Mouse (Mus musculus) CH12.LX (cell line): ENCODE measurements at regions not wholly inside any gene's neighbourhood (a gene's known extent, or its start where the extent isn't known, plus 50 kb on each side); places are given as distances from the start of the nearest gene placed in this dataset.

Source experiments
- DNase-seq: peaks from one replicate; pipeline ENCODE4 v3.0.0-alpha.2; 2013; ENCODE audit errors: extremely low read depth
- H3K27ac ChIP-seq: 2 replicates; pipeline ENCODE4 v1.5.1; 2012; ENCODE audit warnings: low read depth, mild to moderate bottlenecking, control low read depth, moderate library complexity; ENCODE audit not compliant: insufficient read depth
- H3K27me3 ChIP-seq: replicated peaks from 2 replicates; pipeline ENCODE3; 2012; ENCODE audit warnings: inconsistent platforms
- H3K36me3 ChIP-seq, 2 experiments: replicated peaks in 1 of 2; 2 replicates each; pipeline versions ENCODE3 to v1.6.1; 2012; ENCODE audit warnings: inconsistent platforms in 1 of 2, low read length in 1 of 2, mild to moderate bottlenecking in 1 of 2, mixed read lengths in 1 of 2, moderate library complexity in 1 of 2; ENCODE audit not compliant: control insufficient read depth in 1 of 2, insufficient read depth in 1 of 2
- H3K4me1 ChIP-seq, 2 experiments: 2 replicates each; pipeline ENCODE4 v1.6.1; 2012; ENCODE audit warnings: inconsistent platforms in 1 of 2, moderate library complexity in 1 of 2; ENCODE audit not compliant: insufficient read depth in 2 of 2, control insufficient read depth in 1 of 2
- H3K4me2 ChIP-seq: 2 replicates; pipeline ENCODE4 v1.6.1; 2012; ENCODE audit warnings: low read depth, mild to moderate bottlenecking, control low read depth; ENCODE audit not compliant: poor library complexity, insufficient read depth, severe bottlenecking
- H3K4me3 ChIP-seq, 3 experiments: fragments of 150-350 bp in 1 of 3; sonication (generic) in 1 of 3; replicated peaks in 1 of 3; 2 replicates each; pipeline versions ENCODE3 to v1.5.1; 2011 to 2012; ENCODE audit warnings: low read depth in 2 of 3, low read length in 2 of 3, mild to moderate bottlenecking in 2 of 3, moderate library complexity in 2 of 3, control low read depth in 1 of 3, improper control_type of control experiment in 1 of 3, inconsistent platforms in 1 of 3, mixed read lengths in 1 of 3; ENCODE audit not compliant: poor library complexity in 1 of 3
- H3K79me2 ChIP-seq: replicated peaks from 2 replicates; pipeline ENCODE4 v1.6.1; 2012; ENCODE audit warnings: mild to moderate bottlenecking, moderate library complexity; ENCODE audit not compliant: control insufficient read depth, poor library complexity, insufficient read depth, severe bottlenecking; ENCODE audit errors: extremely low read depth
- H3K9ac ChIP-seq: 2 replicates; pipeline ENCODE4 v1.6.1; 2012; ENCODE audit warnings: low read depth, mild to moderate bottlenecking, control low read depth, moderate library complexity; ENCODE audit not compliant: insufficient read depth
- H3K9me3 ChIP-seq: replicated peaks from 2 replicates; pipeline ENCODE3; 2012; ENCODE audit warnings: low read length, inconsistent platforms, mixed read lengths
- BHLHE40 ChIP-seq: IDR thresholded peaks from 2 replicates; pipeline ENCODE4 v1.6.1; 2011; ENCODE audit warnings: mild to moderate bottlenecking, low read depth, low read length, improper control_type of control experiment
- CTCF ChIP-seq, 2 experiments: IDR thresholded peaks in 1 of 2; conservative IDR thresholded peaks in 1 of 2; 2 replicates each; pipeline ENCODE4 v1.5.1; 2011 to 2012; ENCODE audit warnings: low read depth in 2 of 2, low read length in 2 of 2, improper control_type of control experiment in 1 of 2, inconsistent platforms in 1 of 2, mild to moderate bottlenecking in 1 of 2, moderate library complexity in 1 of 2
- E2F4 ChIP-seq: IDR thresholded peaks from 2 replicates; pipeline ENCODE4 v1.6.1; 2011; ENCODE audit warnings: low read depth, low read length, improper control_type of control experiment; ENCODE audit not compliant: insufficient replicate concordance
- ETS1 ChIP-seq: conservative IDR thresholded peaks from 2 replicates; pipeline ENCODE4 v1.6.1; 2012; ENCODE audit warnings: low read depth, mild to moderate bottlenecking, inconsistent platforms, low read length, improper control_type of control experiment, moderate library complexity
- GABPA ChIP-seq: IDR thresholded peaks from 2 replicates; pipeline ENCODE4 v1.6.1; 2012; ENCODE audit warnings: low read depth, low read length, improper control_type of control experiment, inconsistent platforms; ENCODE audit not compliant: insufficient replicate concordance
- IRF4 ChIP-seq: IDR thresholded peaks from 2 replicates; pipeline ENCODE4 v1.6.1; 2014; ENCODE audit warnings: low read depth, mild to moderate bottlenecking, inconsistent platforms, low read length, improper control_type of control experiment
- JUN ChIP-seq: IDR thresholded peaks from 2 replicates; pipeline ENCODE4 v1.6.1; 2011; ENCODE audit warnings: low read depth, mild to moderate bottlenecking, low read length, improper control_type of control experiment, moderate library complexity; ENCODE audit not compliant: insufficient read depth
- JUND ChIP-seq: conservative IDR thresholded peaks from 2 replicates; pipeline ENCODE4 v1.6.1; 2011; ENCODE audit warnings: low read depth, low read length, improper control_type of control experiment
- MAFK ChIP-seq: IDR thresholded peaks from 2 replicates; pipeline ENCODE4 v1.6.1; 2011; ENCODE audit warnings: low read length, improper control_type of control experiment; ENCODE audit not compliant: insufficient replicate concordance
- MAX ChIP-seq: IDR thresholded peaks from 2 replicates; pipeline ENCODE4 v1.6.1; 2011; ENCODE audit warnings: low read length, improper control_type of control experiment
- MAZ ChIP-seq: IDR thresholded peaks from 2 replicates; pipeline ENCODE4 v1.6.1; 2012; ENCODE audit warnings: low read depth, mild to moderate bottlenecking, inconsistent platforms, low read length, improper control_type of control experiment, moderate library complexity
- MEF2A ChIP-seq: IDR thresholded peaks from 2 replicates; pipeline ENCODE4 v1.6.1; 2014; ENCODE audit warnings: low read depth, mild to moderate bottlenecking, inconsistent platforms, low read length, improper control_type of control experiment, borderline replicate concordance
- MXI1 ChIP-seq: IDR thresholded peaks from 2 replicates; pipeline ENCODE4 v1.6.1; 2011; ENCODE audit warnings: mild to moderate bottlenecking, low read depth, low read length, improper control_type of control experiment
- MYC ChIP-seq: IDR thresholded peaks from 2 replicates; pipeline ENCODE4 v1.6.1; 2011; ENCODE audit warnings: low read depth, mild to moderate bottlenecking, improper control_type of control experiment, low read length
- NRF1 ChIP-seq: IDR thresholded peaks from 2 replicates; pipeline ENCODE4 v1.6.1; 2014; ENCODE audit warnings: low read depth, mild to moderate bottlenecking, inconsistent platforms, low read length, improper control_type of control experiment, moderate library complexity
- PAX5 ChIP-seq: IDR thresholded peaks from 2 replicates; pipeline ENCODE4 v1.6.1; 2012; ENCODE audit warnings: low read length, inconsistent platforms, mixed read lengths
- POLR2AphosphoS2 ChIP-seq: IDR thresholded peaks from 2 replicates; pipeline ENCODE4 v1.6.1; 2011; ENCODE audit warnings: low read depth, low read length, improper control_type of control experiment
- RAD21 ChIP-seq: IDR thresholded peaks from 2 replicates; pipeline ENCODE4 v1.6.1; 2011; ENCODE audit warnings: low read depth, mild to moderate bottlenecking, low read length, improper control_type of control experiment, moderate library complexity
- RCOR1 ChIP-seq: conservative IDR thresholded peaks from 2 replicates; pipeline ENCODE4 v1.6.1; 2012; ENCODE audit warnings: low read depth, mild to moderate bottlenecking, inconsistent platforms, low read length, improper control_type of control experiment
- SIN3A ChIP-seq: IDR thresholded peaks from 2 replicates; pipeline ENCODE4 v1.6.1; 2012; ENCODE audit warnings: low read length, improper control_type of control experiment, inconsistent platforms
- TBP ChIP-seq: conservative IDR thresholded peaks from 2 replicates; pipeline ENCODE4 v1.6.1; 2011; ENCODE audit warnings: low read depth, low read length, improper control_type of control experiment
- TCF12 ChIP-seq: IDR thresholded peaks from 2 replicates; pipeline ENCODE4 v1.6.1; 2014; ENCODE audit warnings: low read depth, mild to moderate bottlenecking, inconsistent platforms, low read length, improper control_type of control experiment
- UBTF ChIP-seq: IDR thresholded peaks from 2 replicates; pipeline ENCODE4 v1.6.1; 2012; ENCODE audit warnings: low read depth, mild to moderate bottlenecking, inconsistent platforms, low read length, improper control_type of control experiment, moderate library complexity
- USF2 ChIP-seq: conservative IDR thresholded peaks from 2 replicates; pipeline ENCODE4 v1.6.1; 2011; ENCODE audit warnings: low read depth, low read length, improper control_type of control experiment
- ZC3H11A ChIP-seq: IDR thresholded peaks from 2 replicates; pipeline ENCODE4 v1.6.1; 2012; ENCODE audit warnings: low read depth, mild to moderate bottlenecking, inconsistent platforms, low read length, improper control_type of control experiment
- ZKSCAN1 ChIP-seq: IDR thresholded peaks from 2 replicates; pipeline ENCODE4 v1.6.1; 2012; ENCODE audit warnings: low read depth, inconsistent platforms, low read length, improper control_type of control experiment, borderline replicate concordance
- ZNF384 ChIP-seq: IDR thresholded peaks from 2 replicates; pipeline ENCODE4 v1.6.1; 2012; ENCODE audit warnings: low read depth, low read length, improper control_type of control experiment, inconsistent platforms
- dilution Hi-C: fragments of 300-500 bp; cut with MboI; formaldehyde crosslinking; loops from 2 replicates; pipeline ENCODE4 v1.14.3; 2020; ENCODE audit warnings: low sequenced_read_pairs; ENCODE audit not compliant: extremely low pct_unique_long_range_greater_than_20kb, extremely low pct_ligation_motif_present
- in situ Hi-C: fragments of 300-500 bp; cut with MboI; formaldehyde crosslinking; loops from 3 replicates; pipeline ENCODE4 v1.14.3; 2019; ENCODE audit warnings: low sequenced_read_pairs, low pct_ligation_motif_present, low pct_unique_long_range_greater_than_20kb, mixed read lengths

GRCm38 (mm10) chr8:92258258-92258657 is 99.2 kb upstream of the Irx5 start:
- dilution Hi-C loops = no loop called here
- Histone ChIP-seq H3K36me3 (no peaks in the 10 kb centered on the region), H3K4me3 (no peak overlapping the region), H3K79me2 (no peaks in the 10 kb centered on the region), H3K4me2 (no peak overlapping the region), H3K27ac (no peak overlapping the region), H3K9ac (no peak overlapping the region), H3K27me3 (no peaks in the 10 kb centered on the region), H3K4me1 (no peaks in the 10 kb centered on the region), H3K9me3 (peaks cover 79% of the 10 kb centered on the region)
- DNase-seq = no peak
- no peak for TF ChIP-seq MEF2A
- no peak for TF ChIP-seq MXI1
- TF ChIP-seq TCF12 = no peak
- no peak for TF ChIP-seq RAD21
- no peak for TF ChIP-seq NRF1
- no peak for TF ChIP-seq E2F4
- no peak for TF ChIP-seq MAX
- TF ChIP-seq TBP = no peak
- no peak for TF ChIP-seq SIN3A
- no peak for TF ChIP-seq IRF4
- TF ChIP-seq ZC3H11A = no peak
- no peak for TF ChIP-seq BHLHE40
- TF ChIP-seq ZKSCAN1 = no peak
- no peak for TF ChIP-seq USF2
- TF ChIP-seq MAZ = no peak
- TF ChIP-seq JUND = no peak
- no peak for TF ChIP-seq MAFK
- TF ChIP-seq PAX5 = no peak
- in situ Hi-C loops = no loop called here

GRCm38 (mm10) chr8:92252597-92253375 is 104.6 kb upstream of the Irx5 start:
- Histone ChIP-seq H3K4me1 (no peaks in the 10 kb centered on the region), H3K36me3 (no peaks in the 10 kb centered on the region), H3K27me3 (no peaks in the 10 kb centered on the region), H3K9me3 (peaks cover 88% of the 10 kb centered on the region), H3K4me2 (no peak overlapping the region), H3K79me2 (no peaks in the 10 kb centered on the region), H3K27ac (no peak overlapping the region), H3K4me3 (no peak overlapping the region), H3K9ac (no peak overlapping the region)
- in situ Hi-C loops (no loop called here), dilution Hi-C loops (no loop called here)
- TF ChIP-seq SIN3A = no peak
- TF ChIP-seq MYC = no peak
- no peak for TF ChIP-seq PAX5
- TF ChIP-seq JUN = no peak
- no peak for TF ChIP-seq E2F4
- TF ChIP-seq BHLHE40 = no peak
- no peak for TF ChIP-seq ZNF384
- TF ChIP-seq MAFK = no peak
- TF ChIP-seq GABPA = no peak
- no peak for TF ChIP-seq POLR2AphosphoS2
- no peak for TF ChIP-seq RCOR1
- TF ChIP-seq ETS1 = no peak
- TF ChIP-seq UBTF = no peak
- TF ChIP-seq CTCF (conservative IDR thresholded peaks at IDR 0.05 in 1 of 2, IDR thresholded peaks at IDR 0.05 in 1 of 2; ENCODE audit: low read depth in 2 of 2, low read length in 2 of 2) = no peak
- no peak for DNase-seq
